Mouse (Mus musculus) central nervous system, embryonic 11.5 days (tissue): ENCODE results near the gene Fhl2. TPM values are rescaled to one million over a fixed set of nuclear protein-coding genes. Genes with fewer than 3 reads are reported as not detected.

Source experiments
- polyA plus RNA-seq: library from polyadenylated mRNA; depleted of rRNA; stranded (reverse); fragments of >200 nt; gene quantifications from 2 replicates; pipeline ENCODE4 v1.2.3, GENCODE M21; 2012; rRNA removed

Gene Fhl2
- polyA plus RNA-seq, result 10.5 and 17.9 TPM in 2 replicates

DNA sequence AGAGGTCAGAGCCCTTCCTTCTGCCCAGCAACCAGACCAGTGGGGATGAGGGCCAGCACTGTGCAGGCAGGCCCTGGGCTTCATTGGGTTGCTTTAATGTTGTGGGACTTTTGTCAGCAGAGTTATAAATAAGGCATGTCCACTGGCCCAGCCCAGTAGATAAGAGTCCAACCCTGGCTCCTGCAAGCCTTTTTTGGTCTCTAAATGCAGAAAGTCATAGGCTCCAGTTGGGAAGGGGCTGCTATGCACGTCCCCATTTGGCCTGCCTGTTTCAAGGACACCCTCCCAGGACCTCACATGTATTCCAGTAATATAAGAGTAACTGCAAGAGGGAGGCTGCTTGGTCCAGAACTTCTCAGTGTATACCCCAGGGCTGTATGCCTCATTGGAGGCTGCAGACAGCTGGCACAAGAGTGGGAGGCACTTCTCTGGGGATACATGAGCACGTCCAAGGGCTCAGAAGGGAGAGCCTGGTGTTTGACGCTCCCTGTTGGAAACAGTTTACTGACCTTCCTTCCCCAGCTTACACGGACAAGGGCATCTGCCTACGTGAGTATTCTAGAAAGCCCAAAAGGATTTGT, at the start of gene Fhl2:
Fhl2 (minus strand) TSS at position 324 of the 581 bp plus-strand sequence.

DNA sequence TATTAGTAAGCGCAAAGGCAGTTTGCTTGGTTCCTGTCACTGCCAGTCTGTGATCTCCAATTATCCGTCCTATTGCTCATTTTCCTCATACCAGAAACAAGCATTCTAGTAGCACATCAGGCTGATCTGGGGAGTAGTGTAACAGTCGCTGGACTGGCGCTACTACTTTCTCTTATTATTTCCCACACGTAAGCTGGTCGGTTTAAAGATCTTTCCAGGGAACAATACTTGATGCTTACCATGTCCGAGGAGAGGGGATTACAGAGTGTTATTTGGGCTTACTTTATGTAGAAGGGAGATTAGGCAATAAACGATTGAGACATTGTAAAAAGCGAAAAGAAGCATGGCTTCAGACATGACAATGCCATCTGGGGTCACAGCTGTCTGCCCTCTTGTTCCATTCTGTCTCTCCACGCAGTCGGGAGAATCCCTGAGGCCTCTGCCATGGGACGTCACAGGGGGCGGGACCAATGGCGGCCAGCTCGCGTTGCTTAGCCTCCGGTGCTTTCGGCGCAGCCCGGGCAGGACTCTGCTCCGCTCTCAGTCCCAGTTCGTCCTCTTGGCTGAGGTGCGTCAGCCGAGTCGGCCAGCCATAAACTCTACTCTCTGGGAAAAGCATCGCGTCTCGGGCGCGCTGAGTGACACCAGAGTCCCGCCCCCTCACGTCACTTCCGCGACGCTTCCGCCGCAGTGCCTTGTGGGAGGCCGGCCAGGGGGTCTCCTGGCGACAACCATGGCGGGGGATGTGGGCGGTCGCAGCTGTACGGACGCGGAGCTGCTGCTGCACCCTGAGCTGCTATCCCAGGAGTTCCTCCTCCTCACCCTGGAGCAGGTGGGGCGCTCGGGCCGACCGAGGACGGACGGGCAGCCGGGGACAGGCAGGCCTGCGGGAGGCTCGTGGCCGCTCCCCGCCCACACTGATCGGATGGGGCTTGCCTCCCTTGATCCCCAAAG, 98.5 kb downstream of the Fhl2 start, which contains the start of the genes Tgfbrap1 and AI597479:
Tgfbrap1 (minus strand) TSS at position 607 of the 954 bp plus-strand sequence.
AI597479 (plus strand) TSS at position 680 of the 954 bp plus-strand sequence.

Other genes starting within 250 kb of the Fhl2 start
- 5.2 and 8.3 TPM in 2 replicates for gene Gpr45, start 244.1 kb downstream of the Fhl2 start, polyA plus RNA-seq
- gene Tgfbrap1, start 98.3 kb downstream of the Fhl2 start, polyA plus RNA-seq, result 18.9 and 20.7 TPM in 2 replicates
- 19.2 and 29.8 TPM in 2 replicates for gene AI597479, start 98.3 kb downstream of the Fhl2 start, polyA plus RNA-seq
- gene Nck2, start 247.6 kb upstream of the Fhl2 start, polyA plus RNA-seq, result 43.6 and 46.8 TPM in 2 replicates